Mouse (Mus musculus) thymus, postnatal 25 days (tissue): ENCODE results near the gene Serpina9.

Source experiments
- DNase-seq: peaks from one replicate; pipeline ENCODE4 v3.0.0; 2022

Gene Serpina9

DNA sequence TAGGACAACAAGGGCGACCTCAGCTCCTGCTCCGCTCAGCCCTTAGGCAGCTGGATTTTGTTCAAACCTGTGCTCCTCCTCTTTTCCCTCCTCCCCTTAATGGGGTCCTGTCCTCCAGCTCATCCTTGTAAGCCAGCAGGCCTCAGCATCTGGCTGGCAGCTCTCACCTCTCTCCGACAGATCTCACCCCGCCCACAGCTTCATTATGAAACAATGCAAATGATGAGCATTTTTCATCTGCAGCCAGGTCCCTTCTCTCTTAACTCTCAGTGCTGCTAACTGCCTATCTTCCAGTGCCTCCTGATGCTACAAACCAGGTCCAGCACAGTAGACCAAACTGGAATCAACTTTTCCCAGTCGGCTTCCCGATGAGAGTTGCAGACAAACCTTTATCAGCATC lies at the start of gene Serpina9:
Serpina9 (minus strand) TSS at position 136 of the 400 bp plus-strand sequence.
- DNase-seq, result no peak

GRCm38 (mm10) chr12:104061862-104062261 lies 48.3 kb upstream of the Serpina9 start:
- DNase-seq, result no peak

- DNase-seq, result no peak
Observed at GRCm38 (mm10) chr12:104060126-104060525, 46.6 kb upstream of the Serpina9 start.

GRCm38 (mm10) chr12:104057531-104057930 lies 44.0 kb upstream of the Serpina9 start:
- DNase-seq, result no peak

GRCm38 (mm10) chr12:104057050-104057449 lies 43.5 kb upstream of the Serpina9 start:
- DNase-seq, result no peak

DNA sequence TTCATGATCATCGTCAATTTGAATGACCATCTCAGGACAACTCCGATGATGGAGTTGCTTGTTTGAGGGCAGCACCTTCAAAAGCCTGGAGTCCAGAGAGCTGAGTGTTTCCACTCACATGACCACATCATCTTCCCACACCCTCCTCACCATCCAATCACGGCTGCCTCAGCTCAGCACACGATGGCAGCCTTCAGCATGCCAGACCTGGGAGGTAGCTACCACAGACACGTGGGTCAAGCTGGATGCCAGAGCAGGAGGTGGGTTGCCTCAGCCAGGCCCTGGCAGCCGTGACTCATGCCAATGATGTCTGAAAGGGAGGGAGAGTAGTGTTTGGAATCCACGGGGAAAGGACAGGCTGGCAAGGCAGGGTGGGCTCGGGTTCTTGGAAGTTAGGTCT lies 42.2 kb upstream of the Serpina9 start:
- DNase-seq, result no peak

GRCm38 (mm10) chr12:104053995-104054394 lies 40.4 kb upstream of the Serpina9 start:
- DNase-seq, result no peak

DNA sequence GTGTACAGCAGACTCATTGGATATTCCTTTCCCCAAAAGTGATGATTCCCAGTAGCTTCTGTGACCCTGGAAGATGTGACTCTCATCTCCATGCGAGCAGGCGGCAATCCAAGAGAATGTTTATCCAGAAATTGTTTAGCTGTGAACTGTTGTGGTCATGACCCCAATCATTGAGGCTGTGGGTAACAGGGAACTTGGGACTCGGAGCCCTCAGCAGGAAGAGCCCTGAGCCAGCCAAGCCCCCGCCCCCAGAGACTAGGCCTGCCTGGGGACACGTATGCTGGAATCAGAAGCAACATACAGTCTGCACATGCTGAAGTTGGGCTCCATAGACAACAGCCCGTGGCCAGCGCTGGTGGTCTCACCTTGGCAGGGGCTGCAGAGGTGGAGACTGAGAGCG lies 32.2 kb upstream of the Serpina9 start:
- no peak for DNase-seq

DNA sequence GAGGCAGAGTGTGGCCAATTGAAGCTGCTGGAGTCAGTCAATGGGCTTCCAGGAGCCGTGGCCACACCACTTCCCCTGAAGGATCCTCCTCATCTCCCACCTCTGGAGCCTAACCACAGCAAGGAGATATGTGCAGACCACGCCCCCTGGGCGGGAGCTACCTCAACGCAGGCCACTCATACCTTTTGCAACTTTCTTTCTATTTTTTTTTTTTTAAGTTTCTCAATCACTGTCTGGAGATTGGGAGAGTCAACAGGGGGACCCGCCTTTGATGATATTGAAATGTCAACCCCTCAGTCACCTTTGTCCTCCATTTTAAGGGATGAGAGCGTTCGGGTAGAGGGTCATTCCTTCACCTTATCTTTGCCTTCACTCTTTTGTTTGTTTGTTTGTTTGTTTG lies 30.8 kb upstream of the Serpina9 start, which contains the start of gene Serpina12:
Serpina12 (minus strand) TSS at position 101 of the 400 bp plus-strand sequence.
- DNase-seq, result no peak

GRCm38 (mm10) chr12:104042753-104043152 lies 29.2 kb upstream of the Serpina9 start:
- no peak for DNase-seq

DNA sequence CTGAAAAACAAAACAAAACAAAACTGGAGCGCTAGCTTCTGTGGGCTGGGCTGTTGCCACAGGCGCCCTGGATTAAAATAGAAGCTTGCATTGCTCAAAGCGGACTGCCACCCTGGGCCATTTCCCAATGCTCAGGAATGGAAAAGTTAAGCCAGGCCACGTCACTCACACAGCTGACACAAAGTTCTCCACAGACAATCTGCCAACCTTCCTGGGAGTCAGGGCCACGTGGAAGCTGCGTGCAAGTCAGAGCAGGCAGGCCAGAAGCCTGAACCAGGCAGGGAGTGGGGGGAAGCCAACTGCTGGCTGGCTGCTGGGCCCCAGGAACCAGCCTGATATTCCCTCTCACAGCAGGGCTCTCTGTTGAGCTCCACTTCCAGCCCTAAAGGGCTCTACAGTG lies 27.8 kb upstream of the Serpina9 start:
- no peak for DNase-seq

GRCm38 (mm10) chr12:104038181-104038580 lies 24.6 kb upstream of the Serpina9 start:
- no peak for DNase-seq

GRCm38 (mm10) chr12:104033752-104034151 lies 20.2 kb upstream of the Serpina9 start:
- no peak for DNase-seq

- DNase-seq, result no peak
Observed at GRCm38 (mm10) chr12:104029986-104030385, 16.4 kb upstream of the Serpina9 start.

- DNase-seq, result no peak
Observed at GRCm38 (mm10) chr12:104015280-104015679, 1.7 kb upstream of the Serpina9 start.

DNA sequence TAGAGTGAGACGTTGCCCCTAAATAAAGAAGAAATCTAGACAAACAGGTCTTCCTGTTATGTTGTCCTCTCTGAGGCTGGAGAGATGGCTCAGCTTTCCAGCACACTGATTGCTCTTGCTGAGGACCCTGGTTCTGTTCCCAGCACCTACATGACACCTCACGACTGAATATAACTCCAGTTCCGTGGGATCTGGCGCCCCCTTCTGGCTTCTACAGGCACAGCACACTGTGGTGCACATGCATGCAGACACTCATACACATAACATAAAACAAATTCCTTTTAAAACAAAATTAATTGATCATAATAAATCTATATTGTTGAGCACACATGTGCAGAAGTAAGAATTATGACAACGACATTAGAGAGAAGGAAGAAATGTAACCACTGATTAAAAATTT lies 8.9 kb downstream of the Serpina9 start:
- DNase-seq, result no peak

GRCm38 (mm10) chr12:104003238-104003612 lies 10.3 kb downstream of the Serpina9 start:
- no peak for DNase-seq

DNA sequence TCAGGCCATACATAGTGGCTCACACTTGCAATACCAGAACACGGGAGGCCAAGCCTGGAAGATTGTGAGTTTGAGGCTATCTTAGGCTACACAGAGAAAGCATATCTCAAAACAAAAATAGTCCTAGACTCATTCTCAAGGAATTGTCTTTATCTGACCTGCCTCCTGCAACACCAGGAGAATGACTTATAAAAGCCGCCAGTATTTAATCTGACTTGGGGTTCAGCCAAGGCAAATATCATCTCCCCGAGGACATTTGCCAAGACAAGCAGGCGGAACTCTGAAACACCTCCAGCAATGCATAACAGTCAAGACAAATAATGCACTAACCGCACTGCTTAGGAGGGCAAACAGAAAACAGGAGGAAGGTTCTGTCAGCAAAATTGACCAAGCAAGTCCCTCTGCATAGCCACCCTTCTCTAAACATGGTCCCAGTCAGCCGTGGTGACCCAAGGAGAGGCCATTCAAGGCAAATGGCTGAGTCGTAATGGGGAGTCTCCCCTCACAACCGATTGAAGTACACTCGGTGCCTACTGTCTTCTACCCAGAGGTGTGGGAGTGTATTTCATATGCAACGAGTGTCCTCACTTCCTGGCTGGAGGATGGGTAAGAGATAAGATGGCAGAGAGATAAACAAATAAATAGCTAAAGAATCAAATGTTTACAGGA lies 10.9 kb downstream of the Serpina9 start:
- no peak for DNase-seq

DNA sequence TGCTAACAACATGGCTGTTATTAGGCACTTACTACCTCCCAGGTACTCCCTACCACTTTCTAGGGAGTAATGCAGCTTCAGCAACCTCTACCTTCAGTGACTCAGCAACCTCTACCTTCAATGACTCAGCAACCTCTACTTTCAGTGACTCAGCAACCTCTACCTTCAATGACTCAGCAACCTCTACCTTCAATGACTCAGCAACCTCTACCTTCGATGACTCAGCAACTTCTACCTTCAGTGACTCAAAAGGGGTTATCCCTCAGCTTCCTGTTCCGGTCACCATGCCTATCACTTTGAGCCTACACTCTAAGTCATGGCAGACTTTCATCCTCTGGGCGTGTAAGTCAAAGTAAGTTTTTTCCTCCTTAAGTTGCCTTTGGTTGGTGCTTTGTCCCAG lies 13.0 kb downstream of the Serpina9 start:
- DNase-seq, result no peak

DNA sequence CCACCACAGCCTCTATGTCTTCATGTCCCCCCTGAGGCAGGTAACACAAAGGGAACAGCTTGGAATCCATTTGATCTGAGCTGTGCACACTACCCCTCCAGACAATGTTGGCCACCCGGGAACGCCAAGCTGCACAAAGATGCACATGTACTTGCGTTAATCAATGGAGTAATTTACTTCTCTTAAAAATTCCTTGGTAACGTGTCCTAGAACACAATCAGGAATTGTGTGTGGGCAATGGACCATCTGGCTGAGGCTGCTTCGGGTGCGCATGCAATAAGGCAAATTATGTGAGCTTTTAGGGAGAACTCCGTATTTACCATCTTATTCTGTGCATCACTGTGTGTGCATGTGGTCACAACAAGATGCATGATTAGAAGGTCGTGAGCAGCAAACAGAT lies 13.9 kb downstream of the Serpina9 start:
- no peak for DNase-seq

- no peak for DNase-seq
Observed at GRCm38 (mm10) chr12:103996513-103996912, 17.0 kb downstream of the Serpina9 start.

DNA sequence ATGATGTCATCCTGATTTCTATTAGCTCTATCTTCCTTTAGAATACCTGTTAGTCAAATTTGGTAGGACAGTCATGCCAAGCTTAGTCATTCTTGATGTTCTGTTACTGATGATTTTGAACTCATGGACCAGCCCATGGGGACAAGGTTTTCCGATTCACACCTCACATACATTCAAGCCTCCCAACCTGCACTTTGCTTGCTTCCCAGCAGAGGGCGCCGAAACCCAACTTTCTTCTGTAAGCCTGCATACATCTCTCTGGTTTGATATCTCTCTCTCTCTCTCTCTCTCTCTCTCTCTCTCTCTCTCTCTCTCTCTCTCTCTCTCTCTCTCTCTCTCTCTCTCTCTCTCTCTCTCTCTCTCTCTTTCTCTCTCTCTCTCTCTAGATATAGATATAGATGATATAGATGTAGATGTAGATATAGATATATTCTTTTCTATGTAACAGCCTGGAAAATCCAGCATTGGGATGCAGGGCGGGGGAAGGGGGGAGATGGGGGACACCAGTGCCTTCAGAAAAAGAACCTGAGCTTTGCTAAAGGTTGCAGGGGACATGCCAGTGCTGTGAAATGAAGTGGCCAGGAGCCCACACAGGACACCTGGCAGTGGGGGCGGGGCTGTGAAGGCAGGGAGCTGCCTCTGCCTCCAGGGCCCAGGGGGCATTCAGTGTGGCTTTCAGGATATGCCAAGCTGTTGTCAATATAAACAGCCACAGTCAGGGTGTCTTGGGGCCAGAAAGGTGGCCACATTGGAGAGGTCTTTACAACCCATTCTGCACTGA lies 18.1 kb downstream of the Serpina9 start:
- DNase-seq, result peak; percentile 44

DNA sequence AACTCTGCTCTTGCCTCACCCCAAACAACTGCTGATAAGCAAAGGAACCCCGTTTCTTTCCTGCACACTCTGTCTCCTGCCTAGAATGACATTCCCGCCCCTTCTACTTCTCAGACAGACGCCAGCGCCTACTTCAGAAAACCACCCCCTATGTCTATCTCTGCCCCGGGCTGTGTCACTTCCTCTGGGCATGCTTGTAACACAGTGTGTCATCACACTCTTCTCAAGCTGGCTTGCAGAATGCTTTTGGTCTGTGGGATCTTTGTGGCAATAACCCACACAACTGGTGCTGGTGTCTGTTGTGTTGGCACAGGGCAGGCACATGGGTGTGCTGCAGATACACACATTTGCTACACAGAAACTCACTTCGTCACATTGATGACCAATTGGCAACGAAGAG lies 20.6 kb downstream of the Serpina9 start:
- DNase-seq, result no peak

DNA sequence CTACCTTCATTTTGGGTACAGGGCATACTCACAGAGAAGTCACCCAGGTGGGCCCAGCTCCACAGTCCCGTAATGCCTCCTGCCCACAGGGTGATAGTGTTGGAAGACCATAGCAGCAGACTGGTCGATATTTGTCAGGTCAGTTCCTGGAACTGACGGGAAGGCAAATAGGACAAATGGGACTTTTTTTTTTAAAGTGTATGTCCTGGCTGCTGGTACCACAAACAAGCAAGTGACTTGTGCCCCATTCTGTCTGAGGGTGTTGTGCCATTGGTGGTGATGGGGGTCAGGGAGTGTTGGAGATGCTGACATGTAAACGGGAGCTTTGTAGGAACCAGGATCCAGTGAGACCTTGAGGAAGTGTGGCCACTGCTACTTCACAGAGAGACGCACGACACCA lies 23.7 kb downstream of the Serpina9 start, which contains the start of gene Serpina11:
Serpina11 (minus strand) TSS at position 101 of the 400 bp plus-strand sequence.
- no peak for DNase-seq

DNA sequence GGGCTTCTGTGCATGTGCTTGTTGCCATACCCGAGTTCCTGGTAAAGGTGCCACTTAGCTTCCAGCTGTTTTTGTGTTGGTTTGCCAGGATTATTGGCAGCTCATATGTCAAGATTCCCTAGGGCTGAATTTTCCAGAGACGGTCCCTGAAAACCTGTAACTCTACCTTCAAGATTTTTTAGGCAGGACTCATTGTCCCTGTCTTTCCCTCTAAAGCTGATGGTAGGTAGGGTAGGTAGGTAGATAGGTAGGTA lies 24.1 kb downstream of the Serpina9 start:
- DNase-seq, result no peak
